Mouse (Mus musculus) olfactory bulb, adult 2 months (tissue): ENCODE data around the gene Nat8f6.

Experiments
- CTCF ChIP-seq: fragments of 200-500 bp; IDR thresholded peaks from 2 replicates; pipeline ENCODE4 v1.5.1; 2012; ENCODE audit warnings: low read depth, mild to moderate bottlenecking, low read length, moderate library complexity; ENCODE audit not compliant: insufficient read depth
- POLR2A ChIP-seq: fragments of 200-500 bp; IDR thresholded peaks from 2 replicates; pipeline ENCODE4 v1.6.1; 2012; ENCODE audit warnings: mild to moderate bottlenecking, low read depth, low read length, moderate library complexity; ENCODE audit not compliant: insufficient read depth

GRCm38 (mm10) chr6:85846921-85847320 is 26.2 kb upstream of the Nat8f6 start:
- TF ChIP-seq POLR2A (no peak), CTCF (no peak)
